Mouse (Mus musculus): ENCODE measurements at regions not wholly inside any gene's neighbourhood (a gene's known extent, or its start where the extent isn't known, plus 50 kb on each side); places are given as distances from the start of the nearest gene placed in this dataset.
"Not testable (repeated sequence)": the region's sequence is repeated elsewhere in the genome, so short reads cannot be mapped to it uniquely, and the experiment has no call there.

GRCm38 (mm10) chr15:91969378-91969777 is 81.6 kb upstream of the Cntn1 start:
- no peak overlapping the region for H3K4me3 ChIP-seq (replicated peaks; ENCODE audit: low read depth, low read length)
- H3K27ac ChIP-seq: no peak overlapping the region
- no peaks in the 10 kb centered on the region for H3K27me3 ChIP-seq (ENCODE audit: insufficient read depth, low read length)
- peak; percentile 89 for TF ChIP-seq CTCF (IDR thresholded peaks at IDR 0.05; ENCODE audit: low read depth)
- ATAC-seq (replicated peaks; ENCODE audit: low FRiP score, low read depth) (peak; percentile 65; the same call in 1 of the 2 replicates), DNase-seq (ENCODE audit: low spot score) (peak; percentile 84)
- no peaks in the 10 kb centered on the region for H3K4me1 ChIP-seq (replicated peaks; ENCODE audit: insufficient read depth, low read length)
- WGBS: 23% methylated on average over 10 of the region's 10 CpGs
- no peak overlapping the region for H3K9ac ChIP-seq (ENCODE audit: low read depth, low read length)
- H3K9me3 ChIP-seq (replicated peaks; ENCODE audit: low read length): no peaks in the 10 kb centered on the region
- H3K36me3 ChIP-seq (ENCODE audit: insufficient read depth, low read length): no peaks in the 10 kb centered on the region
- H3K4me2 ChIP-seq (ENCODE audit: low read length): no peak overlapping the region

- ATAC-seq (replicated peaks; ENCODE audit: low FRiP score, low read depth) (no peak), DNase-seq (ENCODE audit: low spot score) (no peak)
- Histone ChIP-seq H3K9me3 (replicated peaks; ENCODE audit: low read length) (no peaks in the 10 kb centered on the region), H3K4me2 (ENCODE audit: low read length) (no peak overlapping the region), H3K4me1 (replicated peaks; ENCODE audit: insufficient read depth, low read length) (no peaks in the 10 kb centered on the region), H3K9ac (ENCODE audit: low read depth, low read length) (no peak overlapping the region), H3K27ac (no peak overlapping the region), H3K27me3 (ENCODE audit: insufficient read depth, low read length) (no peaks in the 10 kb centered on the region), H3K36me3 (ENCODE audit: insufficient read depth, low read length) (no peaks in the 10 kb centered on the region), H3K4me3 (replicated peaks; ENCODE audit: low read depth, low read length) (no peak overlapping the region)
- no peak for TF ChIP-seq CTCF (IDR thresholded peaks at IDR 0.05; ENCODE audit: low read depth)
- WGBS: 71% methylated on average over 3 of the region's 3 CpGs
Observed at GRCm38 (mm10) chr15:91971411-91971810, 79.6 kb upstream of the Cntn1 start.

DNA sequence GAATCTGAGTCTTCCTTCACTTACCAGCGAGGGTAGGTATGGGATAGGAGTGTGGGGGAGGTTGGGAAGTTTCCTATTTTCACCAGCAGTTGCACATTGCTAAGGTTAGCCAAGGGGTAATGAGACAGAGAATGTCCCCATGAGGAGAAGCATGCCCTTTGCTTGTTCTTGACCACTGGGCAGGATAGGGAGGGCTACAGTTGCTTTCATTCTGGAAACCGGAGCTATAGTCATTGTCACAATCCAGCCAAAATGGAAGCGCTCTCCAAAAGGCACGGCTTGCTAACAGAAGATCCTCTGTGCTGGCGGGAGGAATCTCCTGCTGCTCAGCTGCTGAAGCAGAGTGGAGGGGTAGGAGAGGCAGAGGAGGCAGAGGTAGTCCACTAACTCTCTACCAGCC is 79.1 kb upstream of the Cntn1 start:
- H3K27me3 ChIP-seq (ENCODE audit: insufficient read depth, low read length): no peaks in the 10 kb centered on the region
- no peak overlapping the region for H3K4me2 ChIP-seq (ENCODE audit: low read length)
- H3K27ac ChIP-seq: no peak overlapping the region
- ATAC-seq (replicated peaks; ENCODE audit: low FRiP score, low read depth) (no peak), DNase-seq (ENCODE audit: low spot score) (no peak)
- H3K36me3 ChIP-seq (ENCODE audit: insufficient read depth, low read length): no peaks in the 10 kb centered on the region
- WGBS: 34% methylated on average over 5 of the region's 5 CpGs
- H3K9me3 ChIP-seq (replicated peaks; ENCODE audit: low read length): no peaks in the 10 kb centered on the region
- H3K4me1 ChIP-seq (replicated peaks; ENCODE audit: insufficient read depth, low read length): no peaks in the 10 kb centered on the region
- no peak overlapping the region for H3K9ac ChIP-seq (ENCODE audit: low read depth, low read length)
- H3K4me3 ChIP-seq (replicated peaks; ENCODE audit: low read depth, low read length): no peak overlapping the region
- TF ChIP-seq CTCF (IDR thresholded peaks at IDR 0.05; ENCODE audit: low read depth): no peak

GRCm38 (mm10) chr15:91975606-91976005 is 75.4 kb upstream of the Cntn1 start:
- no peak overlapping the region for H3K9ac ChIP-seq (ENCODE audit: low read depth, low read length)
- WGBS: 48% methylated on average over 2 of the region's 2 CpGs
- no peaks in the 10 kb centered on the region for H3K4me1 ChIP-seq (replicated peaks; ENCODE audit: insufficient read depth, low read length)
- no peaks in the 10 kb centered on the region for H3K36me3 ChIP-seq (ENCODE audit: insufficient read depth, low read length)
- no peak overlapping the region for H3K27ac ChIP-seq
- no peak overlapping the region for H3K4me2 ChIP-seq (ENCODE audit: low read length)
- no peak for DNase-seq (ENCODE audit: low spot score)
- no peak for ATAC-seq (replicated peaks; ENCODE audit: low FRiP score, low read depth)
- no peaks in the 10 kb centered on the region for H3K9me3 ChIP-seq (replicated peaks; ENCODE audit: low read length)
- TF ChIP-seq CTCF (IDR thresholded peaks at IDR 0.05; ENCODE audit: low read depth): no peak
- H3K4me3 ChIP-seq (replicated peaks; ENCODE audit: low read depth, low read length): no peak overlapping the region
- no peaks in the 10 kb centered on the region for H3K27me3 ChIP-seq (ENCODE audit: insufficient read depth, low read length)

DNA sequence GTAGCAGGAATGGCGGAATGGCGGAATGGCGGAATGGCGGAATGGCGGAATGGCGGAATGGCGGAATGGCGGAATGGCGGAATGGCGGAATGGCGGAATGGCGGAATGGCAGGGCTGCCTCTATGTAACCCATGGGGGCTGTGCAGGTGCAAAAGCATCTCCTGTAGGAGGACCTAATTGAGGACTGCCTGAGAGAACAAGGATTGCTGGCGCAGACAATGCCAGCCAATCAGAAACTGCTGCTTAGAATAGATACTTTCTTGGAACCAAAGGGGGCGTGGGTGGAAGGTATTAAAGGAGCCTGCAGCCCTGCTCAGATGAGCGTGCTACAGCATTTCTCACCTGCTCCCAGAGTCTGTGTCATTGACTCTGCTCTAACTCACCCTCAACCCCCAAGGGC is 67.8 kb upstream of the Cntn1 start:
- not testable (repeated sequence) for H3K4me2 ChIP-seq (ENCODE audit: low read length); H3K27me3 ChIP-seq (ENCODE audit: insufficient read depth, low read length); H3K27ac ChIP-seq; H3K9ac ChIP-seq (ENCODE audit: low read depth, low read length); H3K36me3 ChIP-seq (ENCODE audit: insufficient read depth, low read length); DNase-seq (ENCODE audit: low spot score); ATAC-seq (replicated peaks; ENCODE audit: low FRiP score, low read depth); H3K4me1 ChIP-seq (replicated peaks; ENCODE audit: insufficient read depth, low read length); H3K9me3 ChIP-seq (replicated peaks; ENCODE audit: low read length); H3K4me3 ChIP-seq (replicated peaks; ENCODE audit: low read depth, low read length)
- 98% methylated on average over 15 of the region's 15 CpGs for WGBS

DNA sequence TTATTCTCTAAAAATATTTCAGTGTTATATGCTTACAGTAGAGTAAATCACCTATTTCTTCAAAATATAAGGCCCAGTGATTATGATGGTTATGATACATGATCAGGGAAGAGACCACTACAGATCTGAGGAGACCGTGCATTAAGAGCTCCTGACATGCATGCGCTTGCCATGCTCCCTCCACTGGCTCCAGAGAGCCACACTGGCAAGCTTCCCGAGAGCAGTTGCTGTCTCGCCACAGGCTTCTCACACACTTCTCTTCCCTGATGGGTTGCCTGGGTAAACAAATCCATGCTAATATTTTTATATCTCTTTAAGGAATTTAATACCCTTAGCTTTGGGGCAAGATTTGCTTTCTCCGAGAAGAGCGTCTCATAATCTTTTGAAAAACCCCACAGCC is 50.9 kb upstream of the Cntn1 start:
- no peaks in the 10 kb centered on the region for H3K36me3 ChIP-seq (ENCODE audit: insufficient read depth, low read length)
- H3K27me3 ChIP-seq (ENCODE audit: insufficient read depth, low read length): no peaks in the 10 kb centered on the region
- no peak overlapping the region for H3K27ac ChIP-seq
- WGBS: 83% methylated on average over 6 of the region's 6 CpGs
- no peak overlapping the region for H3K9ac ChIP-seq (ENCODE audit: low read depth, low read length)
- no peak overlapping the region for H3K4me2 ChIP-seq (ENCODE audit: low read length)
- no peak for DNase-seq (ENCODE audit: low spot score)
- H3K4me1 ChIP-seq (replicated peaks; ENCODE audit: insufficient read depth, low read length): no peaks in the 10 kb centered on the region
- H3K4me3 ChIP-seq (replicated peaks; ENCODE audit: low read depth, low read length): no peak overlapping the region
- no peak for TF ChIP-seq CTCF (IDR thresholded peaks at IDR 0.05; ENCODE audit: low read depth)
- no peaks in the 10 kb centered on the region for H3K9me3 ChIP-seq (replicated peaks; ENCODE audit: low read length)
- ATAC-seq (replicated peaks; ENCODE audit: low FRiP score, low read depth): no peak

All from kidney, postnatal 0 days (tissue).